In the genomic region with DNA sequence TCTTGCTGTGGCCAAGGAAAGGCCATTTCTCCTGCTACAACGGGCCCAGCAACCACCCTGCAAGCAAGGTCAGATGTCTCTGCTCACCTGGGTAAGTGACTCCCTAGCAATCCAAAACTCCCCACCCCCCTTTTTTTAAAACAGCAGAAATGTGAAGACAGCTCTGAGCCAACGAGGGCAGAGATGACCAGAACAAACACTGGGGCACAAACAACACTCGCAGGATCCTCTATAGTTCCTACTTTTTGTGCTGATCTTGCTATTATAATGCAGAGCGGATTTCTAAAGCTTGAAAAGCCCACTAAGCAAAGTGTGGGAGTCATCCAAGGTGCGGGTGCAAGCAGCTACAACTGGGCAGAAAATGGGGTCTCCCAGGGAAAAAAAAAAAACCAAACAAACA, we compare ENCODE assay signal across 9 mouse cellular contexts. TPM values are rescaled to one million over a fixed set of nuclear protein-coding genes. Genes with fewer than 3 reads are reported as not detected.
DNase-seq lines count a peak whose midpoint lies in the region; ATAC-seq and TF ChIP-seq lines count a peak whose summit lies in the region.
"Had no signal": no experiment of that assay in that cellular context is flagged by ENCODE, and none has a peak within 500 bp of the region (broad histone marks: within the 10 kb centered on the region; RNA-seq: fewer than 3 reads in every experiment).

No protein-coding gene starts in this region.

- no peak for DNase-seq in heart, adult 18-20 months
- no peak for DNase-seq in G1E (ENCODE audit: low spot score)
- DNase-seq in hindbrain, embryonic 10.5 days (ENCODE audit: low spot score): no peak
- no peak for DNase-seq in liver, postnatal 0 days
- no peak for DNase-seq in urinary bladder, adult 2 months (ENCODE audit: low spot score)
- no peak for DNase-seq in embryo, embryonic 10.5 days (ENCODE audit: low spot score)
- DNase-seq in urinary bladder, adult 18-20 months (ENCODE audit: low spot score in 2 of 2): no peak

- no peak for TF ChIP-seq CTCF in G1E (IDR thresholded peaks at IDR 0.05; ENCODE audit: low read depth, low read length)
- no peak for TF ChIP-seq CTCF in liver, postnatal 0 days (IDR thresholded peaks at IDR 0.05; ENCODE audit: low read depth)

- H3K4me2 ChIP-seq in heart, embryonic 14.5 days (ENCODE audit: low read length): peak overlapping the region; percentile 96
- peak overlapping the region; percentile 84 for H3K4me2 ChIP-seq in liver, postnatal 0 days (ENCODE audit: low read depth, low read length)

- H3K4me3 ChIP-seq in heart, embryonic 14.5 days (ENCODE audit: control insufficient read depth in 1 of 2, insufficient read depth in 1 of 2, low read depth in 1 of 2, low read length in 2 of 2): peak overlapping the region; percentile 58 to 75
- H3K4me3 ChIP-seq in G1E (ENCODE audit: low read depth, low read length): peak overlapping the region; percentile 86; the same call in 1 of the 2 replicates
- peak overlapping the region; percentile 76 for H3K4me3 ChIP-seq in hindbrain, embryonic 10.5 days
- peak overlapping the region; percentile 64 for H3K4me3 ChIP-seq in liver, postnatal 0 days (ENCODE audit: low read depth, low read length)

- no peaks in the 10 kb centered on the region for H3K27me3 ChIP-seq in heart, embryonic 14.5 days (ENCODE audit: control insufficient read depth, insufficient read depth, low read length)
- no peaks in the 10 kb centered on the region for H3K27me3 ChIP-seq in G1E (ENCODE audit: insufficient read depth, low read length)
- no peaks in the 10 kb centered on the region for H3K27me3 ChIP-seq in hindbrain, embryonic 10.5 days (ENCODE audit: insufficient read depth, poor library complexity, severe bottlenecking)
- H3K27me3 ChIP-seq in liver, postnatal 0 days (ENCODE audit: insufficient read depth, low read length): no peaks in the 10 kb centered on the region

- no peaks in the 10 kb centered on the region for H3K36me3 ChIP-seq in heart, embryonic 14.5 days (ENCODE audit: control insufficient read depth, insufficient read depth, low read length)
- H3K36me3 ChIP-seq in G1E (replicated peaks): peaks cover 49% of the 10 kb centered on the region
- no peaks in the 10 kb centered on the region for H3K36me3 ChIP-seq in hindbrain, embryonic 10.5 days
- no peaks in the 10 kb centered on the region for H3K36me3 ChIP-seq in liver, postnatal 0 days (replicated peaks; ENCODE audit: insufficient read depth, low read length)

- TF ChIP-seq EP300 in liver, postnatal 0 days (IDR thresholded peaks at IDR 0.05; ENCODE audit: low read depth): no peak

- peak overlapping the region; percentile 95 for H3K9ac ChIP-seq in heart, embryonic 14.5 days (ENCODE audit: low read length)
- peak overlapping the region; percentile 93 for H3K9ac ChIP-seq in liver, postnatal 0 days (replicated peaks)

- ATAC-seq in heart, embryonic 14.5 days (ENCODE audit: insufficient number of reproducible peaks, insufficient read depth, low FRiP score, low read depth): no peak
- ATAC-seq in G1E (ENCODE audit: extremely low read depth, insufficient number of reproducible peaks, low FRiP score, poor library complexity, severe bottlenecking): no peak
- ATAC-seq in liver, postnatal 0 days: no peak

- peak overlapping the region in 1 of 2 experiments; percentile 81; a peak in 1 of 4 replicates for H3K27ac ChIP-seq in heart, embryonic 14.5 days (replicated peaks in 1 of 2; ENCODE audit: control insufficient read depth in 1 of 2, insufficient read depth in 1 of 2, low read depth in 2 of 2, low read length in 2 of 2)
- peak overlapping the region; percentile 98 for H3K27ac ChIP-seq in hindbrain, embryonic 10.5 days
- H3K27ac ChIP-seq in liver, postnatal 0 days (ENCODE audit: low read depth): peak overlapping the region; percentile 96

- 73% methylated on average over 5 of the region's 5 CpGs for WGBS in heart, embryonic 14.5 days
- 63% methylated on average over 5 of the region's 5 CpGs for WGBS in hindbrain, embryonic 10.5 days
- 50% methylated on average over 5 of the region's 5 CpGs for WGBS in liver, postnatal 0 days (ENCODE audit: insufficient replicate concordance)

- H3K9me3 ChIP-seq in heart, embryonic 14.5 days (ENCODE audit: control insufficient read depth, low read length): no peaks in the 10 kb centered on the region
- H3K9me3 ChIP-seq in G1E (replicated peaks): no peaks in the 10 kb centered on the region
- no peaks in the 10 kb centered on the region for H3K9me3 ChIP-seq in hindbrain, embryonic 10.5 days
- H3K9me3 ChIP-seq in liver, postnatal 0 days (ENCODE audit: low read length): no peaks in the 10 kb centered on the region

- peaks cover 22 to 24% of the 10 kb centered on the region in 2 experiments for H3K4me1 ChIP-seq in heart, embryonic 14.5 days (ENCODE audit: control insufficient read depth in 2 of 2, insufficient read depth in 2 of 2, low read length in 2 of 2)
- peaks cover 96% of the 10 kb centered on the region for H3K4me1 ChIP-seq in G1E (ENCODE audit: insufficient read depth, low read depth, low read length)
- H3K4me1 ChIP-seq in hindbrain, embryonic 10.5 days (replicated peaks): peaks cover 60% of the 10 kb centered on the region
- H3K4me1 ChIP-seq in liver, postnatal 0 days (ENCODE audit: insufficient read depth): peaks cover 73% of the 10 kb centered on the region

RNA-seq across cellular contexts. Expression of gene Gpr146, which starts 6.4 kb away (rescaled TPM):
- polyA plus RNA-seq in heart, embryonic 14.5 days (2014; fragmentation: Nextera tagmentation; extraction: Ambion mirVana): 9.3 and 9.5 TPM in 2 replicates
- total RNA-seq in heart, adult 18-20 months (2021): 10 to 100 TPM; 39.6 to 40.5 TPM
- total RNA-seq in G1E (2014; fragmentation: Nextera tagmentation) (34.2 and 36.5 TPM in 2 replicates), G1E (2017) (26.8 and 27.4 TPM in 2 replicates)
- polyA plus RNA-seq in G1E (2012): 18.1 and 21.3 TPM in 2 replicates
- polyA plus RNA-seq in hindbrain, embryonic 10.5 days (2016; fragmentation: Nextera tagmentation; extraction: Ambion mirVana): 2.0 and 2.8 TPM in 2 replicates
- polyA plus RNA-seq in liver, postnatal 0 days (2015; fragmentation: Nextera tagmentation; extraction: Ambion mirVana): 14.5 and 14.7 TPM in 2 replicates
- 16.4 and 22.2 TPM in 2 replicates for polyA plus RNA-seq in urinary bladder, adult 2 months (2012; rRNA removed)

RNA-seq across cellular contexts. Expression of gene Cyp2w1, which starts 18.7 kb away (rescaled TPM):
- polyA plus RNA-seq in heart, embryonic 14.5 days (2014; fragmentation: Nextera tagmentation; extraction: Ambion mirVana): not detected in 2 replicates
- not detected for total RNA-seq in heart, adult 18-20 months (2021)
- total RNA-seq in G1E (2014; fragmentation: Nextera tagmentation) (not detected in 2 replicates), G1E (2017) (not detected in 2 replicates)
- polyA plus RNA-seq in G1E (2012): not detected in 2 replicates
- not detected in 2 replicates for polyA plus RNA-seq in hindbrain, embryonic 10.5 days (2016; fragmentation: Nextera tagmentation; extraction: Ambion mirVana)
- not detected in 2 replicates for polyA plus RNA-seq in liver, postnatal 0 days (2015; fragmentation: Nextera tagmentation; extraction: Ambion mirVana)
- not detected in 2 replicates for polyA plus RNA-seq in urinary bladder, adult 2 months (2012; rRNA removed)
- total RNA-seq: layer of hippocampus, adult 8-10 months had no signal

RNA-seq across cellular contexts. Expression of gene Cox19, which starts 19.9 kb away (rescaled TPM):
- polyA plus RNA-seq in heart, embryonic 14.5 days (2014; fragmentation: Nextera tagmentation; extraction: Ambion mirVana): 89.4 and 91.8 TPM in 2 replicates
- 100 to 1,000 TPM in 1 of 2 experiments, 10 to 100 TPM in 1; 82.6 to 103 TPM for total RNA-seq in heart, adult 18-20 months (2021)
- total RNA-seq in G1E (2014; fragmentation: Nextera tagmentation) (4.8 and 10.0 TPM in 2 replicates), G1E (2017) (40.8 and 41.0 TPM in 2 replicates)
- polyA plus RNA-seq in G1E (2012): 35.7 and 37.7 TPM in 2 replicates
- polyA plus RNA-seq in hindbrain, embryonic 10.5 days (2016; fragmentation: Nextera tagmentation; extraction: Ambion mirVana): 116 and 147 TPM in 2 replicates
- 34.4 and 37.1 TPM in 2 replicates for polyA plus RNA-seq in liver, postnatal 0 days (2015; fragmentation: Nextera tagmentation; extraction: Ambion mirVana)
- 45.3 and 52.4 TPM in 2 replicates for polyA plus RNA-seq in urinary bladder, adult 2 months (2012; rRNA removed)

RNA-seq across cellular contexts. Expression of gene C130050O18Rik, which starts 34.0 kb away (rescaled TPM):
- 0.32 and 0.36 TPM in 2 replicates for polyA plus RNA-seq in heart, embryonic 14.5 days (2014; fragmentation: Nextera tagmentation; extraction: Ambion mirVana)
- total RNA-seq in heart, adult 18-20 months (2021): under 1 TPM; 0.47 to 0.69 TPM
- total RNA-seq in G1E (2014; fragmentation: Nextera tagmentation) (0.83 TPM in 1 of 2 replicates, not detected in the other), G1E (2017) (0.06 and 0.33 TPM in 2 replicates)
- 0.03 and 0.07 TPM in 2 replicates for polyA plus RNA-seq in G1E (2012)
- polyA plus RNA-seq in hindbrain, embryonic 10.5 days (2016; fragmentation: Nextera tagmentation; extraction: Ambion mirVana): 0.43 TPM in 1 of 2 replicates, not detected in the other
- 1.9 and 2.0 TPM in 2 replicates for polyA plus RNA-seq in liver, postnatal 0 days (2015; fragmentation: Nextera tagmentation; extraction: Ambion mirVana)
- 0.65 and 0.96 TPM in 2 replicates for polyA plus RNA-seq in urinary bladder, adult 2 months (2012; rRNA removed)

RNA-seq across cellular contexts. Expression of gene Adap1, which starts 45.7 kb away (rescaled TPM):
- polyA plus RNA-seq in heart, embryonic 14.5 days (2014; fragmentation: Nextera tagmentation; extraction: Ambion mirVana): 1.8 and 2.3 TPM in 2 replicates
- total RNA-seq in heart, adult 18-20 months (2021): 1 to 10 TPM; 2.1 to 2.3 TPM
- total RNA-seq in G1E (2014; fragmentation: Nextera tagmentation) (1.2 and 2.3 TPM in 2 replicates), G1E (2017) (1.3 and 1.4 TPM in 2 replicates)
- 1.7 and 1.8 TPM in 2 replicates for polyA plus RNA-seq in G1E (2012)
- polyA plus RNA-seq in hindbrain, embryonic 10.5 days (2016; fragmentation: Nextera tagmentation; extraction: Ambion mirVana): 0.65 and 1.5 TPM in 2 replicates
- 3.7 and 4.3 TPM in 2 replicates for polyA plus RNA-seq in liver, postnatal 0 days (2015; fragmentation: Nextera tagmentation; extraction: Ambion mirVana)
- polyA plus RNA-seq in urinary bladder, adult 2 months (2012; rRNA removed): 45.4 and 46.6 TPM in 2 replicates
